Mouse (Mus musculus): ENCODE measurements at regions not wholly inside any gene's neighbourhood (a gene's known extent, or its start where the extent isn't known, plus 50 kb on each side); places are given as distances from the start of the nearest gene placed in this dataset.
"Not testable (repeated sequence)": the region's sequence is repeated elsewhere in the genome, so short reads cannot be mapped to it uniquely, and the experiment has no call there.

DNA sequence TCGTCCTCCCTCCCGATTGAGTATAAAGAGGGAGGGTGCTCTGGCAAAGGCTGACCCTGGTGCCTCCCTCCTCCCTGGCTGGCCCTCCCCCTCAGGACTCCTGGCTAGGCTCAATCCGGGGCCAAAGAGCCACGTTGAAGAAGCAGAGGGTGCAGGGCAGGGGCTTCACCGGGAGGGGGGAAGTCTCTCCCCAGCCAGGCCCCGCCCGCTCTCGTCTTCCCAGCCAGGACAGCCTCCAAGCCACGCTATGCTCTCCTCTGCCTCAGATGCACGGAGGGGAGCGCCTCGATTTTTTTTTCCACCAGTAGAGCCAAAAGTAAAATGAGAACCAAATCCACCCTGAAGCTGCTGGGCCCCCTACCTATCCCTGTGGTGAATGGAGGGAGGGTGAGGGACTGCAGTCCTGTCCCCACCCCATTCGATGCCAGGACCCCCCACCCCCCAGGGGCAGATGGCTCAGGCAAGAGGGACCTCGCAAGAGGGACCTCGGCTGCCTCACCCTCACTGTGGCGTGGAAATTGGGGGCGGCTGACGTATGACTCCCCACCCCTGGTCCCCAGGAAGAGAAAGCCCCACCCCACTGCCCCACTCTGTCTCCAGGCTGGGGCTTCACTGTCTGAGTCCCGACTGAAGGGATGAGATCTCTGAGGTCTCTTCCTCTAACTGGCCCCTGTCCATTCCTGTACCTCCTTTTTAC lies 53.2 kb upstream of the Col1a1 start:
- no peak for DNase-seq (ENCODE audit: low spot score in 2 of 2)

- DNase-seq (ENCODE audit: low spot score in 2 of 2): no peak
Measured at GRCm38 (mm10) chr11:94881982-94882686, 53.9 kb upstream of the Col1a1 start.

GRCm38 (mm10) chr11:94880896-94881840 lies 54.9 kb upstream of the Col1a1 start:
- no peak for DNase-seq (ENCODE audit: low spot score in 2 of 2)

DNA sequence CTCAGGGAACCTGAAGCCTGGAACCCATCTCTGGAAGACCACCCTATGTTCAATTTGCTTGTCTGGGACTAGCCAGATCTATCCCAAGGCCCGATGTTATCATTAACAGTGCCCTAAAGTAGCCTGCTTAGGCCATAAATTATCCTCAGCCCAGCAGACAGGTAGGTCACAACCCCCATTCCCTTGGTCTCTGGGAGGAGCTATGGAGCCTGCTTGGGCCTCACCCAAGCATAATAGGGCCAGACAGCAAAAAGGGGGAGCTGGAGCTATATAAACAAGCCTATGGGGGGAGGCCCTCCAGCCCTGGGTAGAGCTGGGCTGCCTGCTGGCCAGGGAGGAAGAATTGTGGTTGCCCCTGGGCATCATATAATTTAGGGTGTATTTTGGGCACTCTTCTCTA lies 59.3 kb upstream of the Col1a1 start:
- DNase-seq (ENCODE audit: low spot score in 2 of 2): no peak

DNA sequence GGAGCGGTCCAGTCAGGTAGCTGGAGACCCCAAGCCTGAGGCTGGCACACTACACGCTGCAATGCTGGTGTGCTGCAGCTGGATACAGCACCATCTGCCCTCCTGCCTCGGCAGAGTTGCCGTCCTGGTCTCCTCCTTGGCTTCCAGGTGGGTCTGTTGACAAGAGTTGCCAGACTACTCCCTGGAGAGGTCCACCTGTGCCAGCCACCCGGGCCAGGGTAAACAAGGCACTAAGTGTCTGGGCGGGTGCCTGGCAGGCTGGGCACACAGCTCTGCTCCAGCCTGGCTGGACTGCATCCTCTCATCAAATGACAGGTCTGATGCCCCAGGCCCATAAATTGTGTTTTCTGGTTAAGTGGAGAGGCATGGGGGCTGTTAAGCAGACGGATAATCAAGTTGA lies 61.0 kb upstream of the Col1a1 start:
- no peak for DNase-seq (ENCODE audit: low spot score in 2 of 2)

DNA sequence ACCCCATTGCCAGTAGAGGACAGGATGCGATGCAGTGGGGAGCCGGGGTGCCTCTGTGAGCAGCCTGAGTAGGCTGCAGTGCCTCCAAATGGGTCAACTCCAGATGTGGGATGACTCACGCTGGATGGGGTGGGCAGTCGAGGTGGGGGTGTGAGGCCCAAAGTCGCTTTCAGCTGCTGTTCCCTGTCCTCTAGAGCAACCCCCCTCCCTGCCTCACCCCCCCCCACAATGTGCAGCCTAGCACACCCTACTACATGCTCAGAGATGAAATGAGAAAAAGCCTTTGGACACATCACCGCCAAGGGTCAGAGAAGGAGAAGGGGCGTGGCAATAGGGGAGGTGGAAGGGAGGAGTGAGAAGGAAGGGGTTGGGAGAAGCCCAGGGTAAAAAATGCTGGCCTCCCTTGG lies 61.9 kb upstream of the Col1a1 start:
- no peak for DNase-seq (ENCODE audit: low spot score in 2 of 2)

DNA sequence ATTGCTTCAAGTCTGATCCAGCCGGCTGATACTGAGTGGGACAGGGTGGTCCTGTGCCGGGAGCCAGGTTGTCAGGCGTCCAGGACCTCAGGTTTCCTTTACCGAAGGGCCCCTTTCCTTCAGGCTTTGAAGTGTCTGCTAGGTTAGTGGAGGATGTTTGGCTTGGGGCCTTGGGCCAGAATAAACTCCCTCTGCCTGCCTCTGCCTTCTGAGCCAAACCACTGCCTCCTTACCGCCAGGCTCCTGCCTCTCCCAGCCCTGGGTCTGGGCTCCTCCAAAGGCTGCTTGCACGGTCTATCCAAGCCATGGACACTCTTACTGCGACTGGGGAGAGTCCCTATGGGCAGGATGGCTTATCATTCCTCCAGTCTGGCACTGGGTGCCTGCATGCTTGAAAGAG lies 62.3 kb upstream of the Col1a1 start:
- DNase-seq (ENCODE audit: low spot score in 2 of 2): no peak

DNA sequence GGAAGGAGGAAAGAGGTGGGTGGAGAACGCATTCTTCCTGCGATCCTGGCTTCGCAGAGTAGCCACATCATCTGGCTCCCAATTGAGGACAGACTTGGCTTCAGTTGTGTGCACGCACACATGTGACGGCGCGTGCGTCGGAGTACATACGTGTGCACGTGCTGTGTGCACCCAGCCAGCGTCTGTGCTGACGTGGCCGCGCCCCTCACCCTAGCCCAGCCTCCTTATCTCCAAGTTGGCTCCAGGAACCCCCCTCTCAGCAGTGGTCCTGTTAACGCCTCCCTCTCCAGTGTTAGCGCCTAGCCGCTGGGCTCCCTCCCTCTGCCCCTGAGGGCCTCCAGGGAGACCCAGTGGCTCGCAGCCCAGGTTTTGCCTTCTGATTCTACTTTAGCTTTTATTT lies 63.1 kb upstream of the Col1a1 start:
- DNase-seq (ENCODE audit: low spot score in 2 of 2): peak in 1 of 2 experiments; percentile 8

- peak; percentile 33 to 47 for DNase-seq (ENCODE audit: low spot score in 2 of 2)
Measured at GRCm38 (mm10) chr11:94870341-94870740, 65.7 kb upstream of the Col1a1 start.

GRCm38 (mm10) chr11:94869866-94870265 lies 66.2 kb upstream of the Col1a1 start:
- DNase-seq (ENCODE audit: low spot score in 2 of 2): not testable (repeated sequence)

- DNase-seq (ENCODE audit: low spot score in 2 of 2): peak; percentile 61 to 70
Measured at GRCm38 (mm10) chr11:94866176-94866967, 69.7 kb upstream of the Col1a1 start.

DNA sequence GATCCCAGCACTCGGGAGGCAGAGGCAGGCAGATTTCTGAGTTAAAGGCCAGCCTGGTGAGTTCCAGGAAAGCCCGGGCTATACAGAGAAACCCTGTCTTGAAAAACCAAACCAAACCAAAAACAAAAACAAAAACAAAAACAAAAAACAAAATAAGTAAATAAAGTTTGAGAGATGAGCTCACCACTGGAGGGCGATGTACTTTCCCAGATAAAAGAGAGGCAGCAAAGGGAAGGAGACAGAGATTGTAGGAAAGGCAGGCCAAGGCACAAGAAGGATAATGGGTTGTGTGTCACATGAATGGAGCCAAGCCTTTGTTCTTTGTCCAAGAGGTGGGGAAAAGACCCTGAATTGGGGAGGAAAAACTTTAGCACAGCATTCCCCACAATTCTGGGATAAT lies 67.6 kb upstream of the Tmem92 start:
- DNase-seq (ENCODE audit: low spot score in 2 of 2): no peak

- DNase-seq (ENCODE audit: low spot score in 2 of 2): no peak
Measured at GRCm38 (mm10) chr11:94839133-94839532, 56.6 kb upstream of the Tmem92 start.

GRCm38 (mm10) chr11:94838140-94838539 lies 55.6 kb upstream of the Tmem92 start:
- no peak for DNase-seq (ENCODE audit: low spot score in 2 of 2)

GRCm38 (mm10) chr11:94836347-94836746 lies 53.8 kb upstream of the Tmem92 start:
- DNase-seq (ENCODE audit: low spot score in 2 of 2): no peak

GRCm38 (mm10) chr11:94832246-94832985 lies 49.9 kb upstream of the Tmem92 start:
- peak; percentile 50 to 52 for DNase-seq (ENCODE audit: low spot score in 2 of 2)

All from frontal cortex, postnatal 25 days (tissue).